Mouse (Mus musculus): ENCODE data around the gene Dab1. TPM values are rescaled to one million over a fixed set of nuclear protein-coding genes. Genes with fewer than 3 reads are reported as not detected.

Dab1 gene
- polyA plus RNA-seq, 1 experiment from 2014 or later, result 14.3 TPM

DNA sequence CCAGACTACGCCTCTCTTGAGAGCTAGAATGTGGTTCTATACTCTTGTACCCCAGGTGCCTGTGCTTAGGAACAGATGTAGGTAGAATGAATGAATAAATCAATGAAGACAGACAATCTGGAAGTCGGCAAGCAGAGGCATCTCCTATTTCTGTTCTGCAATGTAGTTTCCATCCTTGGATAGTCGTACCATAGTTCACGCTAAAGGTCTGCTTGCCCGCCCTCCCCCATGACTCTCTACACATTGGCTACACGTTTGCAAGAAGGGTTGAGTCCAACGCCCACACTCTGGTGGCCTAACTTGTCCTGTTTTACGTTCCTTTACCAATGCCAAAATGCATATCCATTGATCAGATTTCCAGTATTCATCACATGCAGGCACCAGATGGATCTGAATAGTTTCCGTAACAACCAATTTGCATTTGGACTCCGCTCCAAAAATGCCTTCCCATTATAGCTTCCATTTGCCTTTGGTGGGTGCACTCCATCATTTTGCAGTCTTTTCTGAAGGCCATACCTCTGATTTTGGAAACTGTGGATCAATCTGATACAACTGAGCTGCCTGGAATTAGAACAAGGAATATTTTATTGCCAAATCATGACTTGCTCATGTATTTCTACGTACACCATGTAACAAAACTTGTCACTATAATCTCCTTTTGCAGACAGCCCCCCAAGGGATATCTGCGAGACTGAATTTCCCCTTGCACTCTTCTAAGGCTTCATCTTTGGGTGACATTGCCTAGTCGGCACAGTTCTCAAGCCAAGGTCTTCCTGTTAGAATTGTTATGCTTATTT is 494.2 kb downstream of the Dab1 start:
- Histone ChIP-seq H3K9ac (no peak overlapping the region), H3K4me1 (0 out of 2 replicates have a peak, but pooled peaks cover 5% of the 10 kb centered on the region), H3K27ac (replicated peaks) (no peak overlapping the region), H3K9me3 (replicated peaks) (no peaks in the 10 kb centered on the region), H3K27me3 (no peaks in the 10 kb centered on the region), H3K4me2 (replicated peaks) (no peak overlapping the region), H3K36me3 (no peaks in the 10 kb centered on the region), H3K4me3 (replicated peaks) (no peak overlapping the region)
- 57% methylated on average over 13 of the region's 13 CpGs for WGBS
- peak; percentile 49 for ATAC-seq (ENCODE audit: insufficient number of reproducible peaks, low FRiP score, low TSS enrichment, low read depth)

DNA sequence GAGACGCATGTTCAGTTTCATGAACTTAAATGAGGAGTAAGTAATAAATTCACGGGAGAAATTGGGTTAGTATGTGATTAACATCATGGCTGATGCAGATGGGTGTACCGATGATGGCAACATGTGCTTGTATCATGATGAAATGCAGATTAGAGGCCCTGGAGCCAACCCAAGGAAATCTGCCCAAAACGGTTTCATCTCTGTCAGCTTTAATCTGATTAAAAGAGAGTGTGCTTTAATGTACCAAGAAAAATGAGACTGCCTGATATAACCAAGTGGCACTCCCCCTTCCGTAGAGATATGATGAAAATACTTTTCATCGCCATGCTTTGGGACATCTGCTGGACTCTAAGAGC is 494.8 kb downstream of the Dab1 start:
- ATAC-seq (ENCODE audit: insufficient number of reproducible peaks, low FRiP score, low TSS enrichment, low read depth), result no peak
- no peaks in the 10 kb centered on the region for H3K9me3 ChIP-seq (replicated peaks)
- H3K9ac ChIP-seq, result no peak overlapping the region
- H3K27me3 ChIP-seq, result no peaks in the 10 kb centered on the region
- no peak overlapping the region for H3K27ac ChIP-seq (replicated peaks)
- no peaks in the 10 kb centered on the region for H3K36me3 ChIP-seq
- H3K4me1 ChIP-seq, result 0 out of 2 replicates have a peak, but pooled peaks cover 5% of the 10 kb centered on the region
- H3K4me2 ChIP-seq (replicated peaks), result no peak overlapping the region
- H3K4me3 ChIP-seq (replicated peaks), result no peak overlapping the region
- 47% methylated on average over 6 of the region's 6 CpGs for WGBS

GRCm38 (mm10) chr4:104120108-104120507 is 500.9 kb downstream of the Dab1 start:
- no peak overlapping the region for H3K27ac ChIP-seq (replicated peaks)
- H3K4me3 ChIP-seq (replicated peaks), result no peak overlapping the region
- no peaks in the 10 kb centered on the region for H3K27me3 ChIP-seq
- H3K4me1 ChIP-seq, result no peaks in the 10 kb centered on the region
- no peaks in the 10 kb centered on the region for H3K36me3 ChIP-seq
- H3K4me2 ChIP-seq (replicated peaks), result no peak overlapping the region
- no peaks in the 10 kb centered on the region for H3K9me3 ChIP-seq (replicated peaks)
- 81% methylated on average over 4 of the region's 4 CpGs for WGBS
- ATAC-seq (ENCODE audit: insufficient number of reproducible peaks, low FRiP score, low TSS enrichment, low read depth), result no peak
- H3K9ac ChIP-seq, result no peak overlapping the region

DNA sequence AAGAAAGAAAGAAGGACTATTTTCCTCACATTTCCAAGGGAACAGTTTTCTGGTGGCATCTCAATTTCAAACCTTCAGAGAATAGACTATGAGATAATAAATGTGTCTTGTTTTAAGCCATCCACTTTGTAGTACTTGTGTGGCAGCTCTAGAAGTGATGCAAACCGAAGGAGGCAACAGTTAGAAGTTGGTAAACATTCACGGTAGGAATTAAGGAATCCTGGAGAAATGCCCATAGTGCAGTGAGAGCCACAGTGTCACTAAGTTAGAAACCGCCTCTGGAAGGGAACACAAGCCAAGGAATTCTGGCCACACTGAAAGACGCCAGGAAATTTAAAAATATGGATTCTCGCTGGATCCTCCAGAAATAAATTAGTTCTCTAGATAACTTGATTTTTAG is 502.8 kb downstream of the Dab1 start:
- no peak overlapping the region for H3K4me2 ChIP-seq (replicated peaks)
- H3K27me3 ChIP-seq, result no peaks in the 10 kb centered on the region
- WGBS, result 59% methylated on average over 5 of the region's 5 CpGs
- no peaks in the 10 kb centered on the region for H3K9me3 ChIP-seq (replicated peaks)
- H3K36me3 ChIP-seq, result no peaks in the 10 kb centered on the region
- no peak overlapping the region for H3K9ac ChIP-seq
- no peaks in the 10 kb centered on the region for H3K4me1 ChIP-seq
- ATAC-seq (ENCODE audit: insufficient number of reproducible peaks, low FRiP score, low TSS enrichment, low read depth), result no peak
- no peak overlapping the region for H3K4me3 ChIP-seq (replicated peaks)
- H3K27ac ChIP-seq (replicated peaks), result no peak overlapping the region

GRCm38 (mm10) chr4:104122364-104122763 is 503.2 kb downstream of the Dab1 start:
- WGBS, result 76% methylated on average over 1 of the region's 1 CpGs
- H3K4me2 ChIP-seq (replicated peaks), result no peak overlapping the region
- no peak overlapping the region for H3K4me3 ChIP-seq (replicated peaks)
- no peak overlapping the region for H3K9ac ChIP-seq
- no peaks in the 10 kb centered on the region for H3K36me3 ChIP-seq
- H3K4me1 ChIP-seq, result no peaks in the 10 kb centered on the region
- no peak overlapping the region for H3K27ac ChIP-seq (replicated peaks)
- no peaks in the 10 kb centered on the region for H3K27me3 ChIP-seq
- no peak for ATAC-seq (ENCODE audit: insufficient number of reproducible peaks, low FRiP score, low TSS enrichment, low read depth)
- no peaks in the 10 kb centered on the region for H3K9me3 ChIP-seq (replicated peaks)

DNA sequence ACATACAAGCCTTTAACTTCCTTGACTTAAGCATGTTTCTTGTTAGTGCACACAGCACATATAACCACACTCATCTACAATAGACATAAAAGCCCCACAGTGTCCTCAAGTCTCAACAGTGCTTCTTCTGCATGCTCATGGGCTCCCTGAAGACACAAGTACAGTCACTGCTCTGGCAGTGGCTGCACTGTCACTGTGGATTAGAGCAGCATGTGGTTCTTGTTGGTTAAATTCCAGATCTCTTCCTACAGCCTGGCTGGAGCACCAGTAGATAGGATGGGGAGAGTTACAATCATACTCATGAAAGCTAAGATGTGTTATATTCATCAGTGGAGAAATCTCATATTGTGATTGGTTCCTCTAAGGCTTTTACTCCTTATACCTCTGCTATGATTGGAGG is 534.5 kb downstream of the Dab1 start:
- Histone ChIP-seq H3K9me3 (replicated peaks) (no peaks in the 10 kb centered on the region), H3K9ac (no peak overlapping the region), H3K27me3 (no peaks in the 10 kb centered on the region), H3K4me1 (no peaks in the 10 kb centered on the region), H3K27ac (replicated peaks) (no peak overlapping the region), H3K36me3 (no peaks in the 10 kb centered on the region), H3K4me3 (replicated peaks) (no peak overlapping the region), H3K4me2 (replicated peaks) (no peak overlapping the region)
- no peak for ATAC-seq (ENCODE audit: insufficient number of reproducible peaks, low FRiP score, low TSS enrichment, low read depth)

DNA sequence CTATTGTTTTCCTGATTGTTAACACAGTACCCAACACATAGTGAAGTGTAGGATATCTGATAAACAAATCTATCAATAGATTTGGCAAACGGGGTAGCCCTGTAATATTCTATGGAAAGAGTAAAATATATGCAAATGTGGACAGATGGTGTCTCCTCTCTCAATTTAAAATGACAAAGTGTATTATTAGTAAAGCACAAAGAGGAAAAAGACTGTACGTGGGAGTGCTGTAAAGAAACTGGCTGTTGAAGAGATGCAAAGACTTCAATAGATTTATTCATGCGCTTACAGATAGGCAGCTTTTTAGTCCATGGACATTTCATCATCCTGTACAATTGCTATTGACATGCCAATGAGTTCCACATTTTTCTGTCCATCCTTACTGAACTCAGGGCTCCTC is 558.9 kb downstream of the Dab1 start:
- Histone ChIP-seq H3K9me3 (replicated peaks) (no peaks in the 10 kb centered on the region), H3K27ac (replicated peaks) (no peak overlapping the region), H3K4me3 (replicated peaks) (no peak overlapping the region), H3K4me1 (no peaks in the 10 kb centered on the region), H3K9ac (no peak overlapping the region), H3K27me3 (no peaks in the 10 kb centered on the region), H3K4me2 (replicated peaks) (no peak overlapping the region), H3K36me3 (no peaks in the 10 kb centered on the region)
- WGBS, result 90% methylated on average over 3 of the region's 3 CpGs
- ATAC-seq (ENCODE audit: insufficient number of reproducible peaks, low FRiP score, low TSS enrichment, low read depth), result no peak

DNA sequence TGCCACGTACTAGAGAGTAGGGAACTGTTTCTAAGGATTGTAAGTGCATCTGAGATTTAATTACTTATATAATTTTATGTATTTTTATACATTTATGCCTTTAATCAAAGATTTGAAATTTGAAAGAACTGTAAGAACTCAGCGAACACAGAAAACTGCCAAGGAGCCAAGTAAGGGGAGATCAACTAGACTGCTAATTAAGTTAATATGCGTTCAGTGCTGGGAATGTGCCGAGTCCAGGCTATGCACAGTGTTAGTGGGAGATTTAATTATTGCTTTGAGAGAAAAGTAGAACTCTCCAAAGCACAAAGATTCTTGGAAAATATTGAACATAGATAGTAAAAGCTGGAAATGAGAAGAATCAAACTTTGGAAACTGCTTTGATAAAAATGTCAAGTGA is 567.2 kb downstream of the Dab1 start:
- ATAC-seq (ENCODE audit: insufficient number of reproducible peaks, low FRiP score, low TSS enrichment, low read depth), result no peak
- WGBS, result 58% methylated on average over 4 of the region's 4 CpGs

GRCm38 (mm10) chr4:104198635-104199034 is 579.5 kb downstream of the Dab1 start:
- Histone ChIP-seq H3K4me1 (no peaks in the 10 kb centered on the region), H3K4me3 (replicated peaks) (no peak overlapping the region), H3K27me3 (no peaks in the 10 kb centered on the region), H3K4me2 (replicated peaks) (no peak overlapping the region), H3K27ac (replicated peaks) (no peak overlapping the region), H3K9me3 (replicated peaks) (no peaks in the 10 kb centered on the region), H3K36me3 (no peaks in the 10 kb centered on the region), H3K9ac (no peak overlapping the region)
- WGBS, result 75% methylated on average over 8 of the region's 8 CpGs
- ATAC-seq (ENCODE audit: insufficient number of reproducible peaks, low FRiP score, low TSS enrichment, low read depth), result no peak

More for the DNA sequence above, 567.2 kb downstream of the Dab1 start:
- no peaks in the 10 kb centered on the region for H3K36me3 ChIP-seq
- H3K4me1 ChIP-seq, result no peaks in the 10 kb centered on the region
- no peaks in the 10 kb centered on the region for H3K27me3 ChIP-seq
- H3K9ac ChIP-seq, result no peak overlapping the region
- H3K27ac ChIP-seq (replicated peaks), result no peak overlapping the region
- no peaks in the 10 kb centered on the region for H3K9me3 ChIP-seq (replicated peaks)
- no peak overlapping the region for H3K4me2 ChIP-seq (replicated peaks)
- H3K4me3 ChIP-seq (replicated peaks), result no peak overlapping the region

DNA sequence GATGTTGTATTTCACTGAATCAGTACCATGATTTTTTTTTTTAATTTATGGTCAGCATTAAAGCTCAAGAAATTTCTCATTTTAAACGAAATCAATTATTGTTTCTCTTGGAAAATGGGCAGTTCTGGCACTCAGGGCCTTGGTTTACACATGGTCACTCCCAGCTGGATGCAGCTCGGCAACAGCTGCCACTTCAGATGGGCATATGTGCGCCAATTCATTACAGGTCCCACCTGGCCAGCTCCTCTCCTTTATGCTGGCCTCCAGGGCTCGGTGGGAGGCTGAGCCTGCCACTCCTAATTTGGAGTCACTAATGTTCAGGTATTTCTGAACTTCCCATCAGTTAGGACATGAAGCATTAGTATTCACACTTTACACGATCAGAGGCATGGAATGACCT is 582.5 kb downstream of the Dab1 start:
- 0 out of 2 replicates have a peak, but pooled peaks cover 3% of the 10 kb centered on the region for H3K4me1 ChIP-seq
- no peaks in the 10 kb centered on the region for H3K27me3 ChIP-seq
- no peaks in the 10 kb centered on the region for H3K9me3 ChIP-seq (replicated peaks)
- no peak overlapping the region for H3K27ac ChIP-seq (replicated peaks)
- 70% methylated on average over 5 of the region's 5 CpGs for WGBS
- no peaks in the 10 kb centered on the region for H3K36me3 ChIP-seq
- H3K4me2 ChIP-seq (replicated peaks), result no peak overlapping the region
- ATAC-seq (ENCODE audit: insufficient number of reproducible peaks, low FRiP score, low TSS enrichment, low read depth), result no peak
- no peak overlapping the region for H3K4me3 ChIP-seq (replicated peaks)
- H3K9ac ChIP-seq, result no peak overlapping the region

- WGBS, result 51% methylated on average over 6 of the region's 6 CpGs
- Histone ChIP-seq H3K27ac (replicated peaks) (no peak overlapping the region), H3K4me3 (replicated peaks) (no peak overlapping the region), H3K4me2 (replicated peaks) (no peak overlapping the region), H3K27me3 (no peaks in the 10 kb centered on the region), H3K36me3 (no peaks in the 10 kb centered on the region), H3K9ac (no peak overlapping the region), H3K9me3 (replicated peaks) (no peaks in the 10 kb centered on the region), H3K4me1 (0 out of 2 replicates have a peak, but pooled peaks cover 3% of the 10 kb centered on the region)
- ATAC-seq (ENCODE audit: insufficient number of reproducible peaks, low FRiP score, low TSS enrichment, low read depth), result no peak
Measured at GRCm38 (mm10) chr4:104204047-104204446, 584.9 kb downstream of the Dab1 start.

DNA sequence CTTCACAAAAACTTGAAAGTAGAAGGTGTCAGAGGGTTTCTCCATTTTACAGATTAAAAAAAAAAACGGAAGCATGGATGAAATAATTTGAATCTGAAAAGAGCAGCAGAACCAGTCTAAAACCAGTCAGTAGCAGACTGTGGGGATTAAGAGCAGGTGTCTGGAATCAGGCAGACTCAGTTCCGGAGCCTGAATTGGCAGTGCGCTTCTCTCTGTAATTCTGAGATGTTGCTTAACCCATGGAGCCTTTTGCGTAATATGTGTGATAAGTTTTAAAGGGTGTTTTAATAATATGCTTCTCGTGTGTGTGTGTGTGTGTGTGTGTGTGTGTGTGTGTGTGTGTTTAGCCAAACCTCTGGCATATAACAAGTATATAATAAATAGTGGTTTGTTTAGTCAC is 587.5 kb downstream of the Dab1 start:
- WGBS, result 63% methylated on average over 5 of the region's 5 CpGs
- no peak for ATAC-seq (ENCODE audit: insufficient number of reproducible peaks, low FRiP score, low TSS enrichment, low read depth)
- Histone ChIP-seq H3K27me3 (no peaks in the 10 kb centered on the region), H3K4me1 (0 out of 2 replicates have a peak, but pooled peaks cover 6% of the 10 kb centered on the region), H3K27ac (replicated peaks) (no peak overlapping the region), H3K4me3 (replicated peaks) (no peak overlapping the region), H3K9me3 (replicated peaks) (no peaks in the 10 kb centered on the region), H3K9ac (no peak overlapping the region), H3K4me2 (replicated peaks) (no peak overlapping the region), H3K36me3 (no peaks in the 10 kb centered on the region)
